ENCODE assay signal across 10 mouse cellular contexts in the genomic region with DNA sequence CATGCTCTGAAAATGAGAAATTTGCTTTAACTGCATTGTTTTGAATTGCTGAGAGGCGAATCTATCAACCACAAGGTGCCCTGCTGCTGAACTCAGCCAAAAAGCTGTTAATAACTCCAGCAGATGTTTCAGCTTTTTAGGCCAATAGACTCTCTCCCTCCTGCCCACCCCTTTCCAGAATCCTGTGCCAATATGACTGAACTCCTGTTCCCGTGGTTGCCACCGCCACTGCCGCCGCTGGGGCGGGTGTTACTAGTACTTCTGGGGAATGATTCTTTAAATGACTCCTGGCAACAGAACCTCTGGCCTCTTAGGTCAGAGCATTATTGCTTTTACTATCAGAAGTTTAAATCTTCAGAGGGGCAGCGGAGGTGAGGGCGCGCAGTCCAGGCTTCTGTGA. TPM values are rescaled to one million over a fixed set of nuclear protein-coding genes. Genes with fewer than 3 reads are reported as not detected.
DNase-seq lines count a peak whose midpoint lies in the region; ATAC-seq and TF ChIP-seq lines count a peak whose summit lies in the region.
"Had no signal": no experiment of that assay in that cellular context is flagged by ENCODE, and none has a peak within 500 bp of the region (broad histone marks: within the 10 kb centered on the region; RNA-seq: fewer than 3 reads in every experiment).

No protein-coding gene starts in this region.

- 0 out of 2 replicates have a peak, but pooled peaks have one; percentile 34 for ATAC-seq in forebrain, postnatal 0 days
- no peak for ATAC-seq in forebrain, embryonic 12.5 days (ENCODE audit: low FRiP score)
- ATAC-seq in embryonic facial prominence, embryonic 11.5 days (replicated peaks; ENCODE audit: insufficient number of reproducible peaks, low FRiP score, low TSS enrichment, low read depth) = no peak
- ATAC-seq in CD4-positive, CD25-positive, alpha-beta regulatory T cell, adult 4 months = no peak
- no peak for ATAC-seq in activated CD4-positive, CD25-positive, alpha-beta regulatory T cell, adult 4 months

- H3K36me3 ChIP-seq in forebrain, postnatal 0 days (ENCODE audit: insufficient read depth) = no peaks in the 10 kb centered on the region
- no peaks in the 10 kb centered on the region for H3K36me3 ChIP-seq in forebrain, embryonic 12.5 days (replicated peaks)
- no peaks in the 10 kb centered on the region for H3K36me3 ChIP-seq in embryonic facial prominence, embryonic 11.5 days (replicated peaks; ENCODE audit: control insufficient read depth, insufficient read depth, low read depth, low read length)

- no peak overlapping the region for H3K9ac ChIP-seq in forebrain, postnatal 0 days
- no peak overlapping the region for H3K9ac ChIP-seq in forebrain, embryonic 12.5 days
- H3K9ac ChIP-seq in embryonic facial prominence, embryonic 11.5 days (replicated peaks; ENCODE audit: low read length) = no peak overlapping the region

- intact Hi-C loops in left cerebral cortex, postnatal 10 days (cut with DNase I) = no loop called here

- no peaks in the 10 kb centered on the region for H3K9me3 ChIP-seq in forebrain, postnatal 0 days (ENCODE audit: low read length)
- no peaks in the 10 kb centered on the region for H3K9me3 ChIP-seq in forebrain, embryonic 12.5 days
- no peaks in the 10 kb centered on the region for H3K9me3 ChIP-seq in embryonic facial prominence, embryonic 11.5 days (replicated peaks; ENCODE audit: control insufficient read depth, low read length)

- H3K4me1 ChIP-seq in forebrain, postnatal 0 days (ENCODE audit: insufficient read depth) = no peaks in the 10 kb centered on the region
- 0 out of 2 replicates have a peak, but pooled peaks cover 4% of the 10 kb centered on the region for H3K4me1 ChIP-seq in forebrain, embryonic 12.5 days
- H3K4me1 ChIP-seq in embryonic facial prominence, embryonic 11.5 days (ENCODE audit: control insufficient read depth, insufficient read depth, low read length) = no peaks in the 10 kb centered on the region; the same call in 1 of the 2 replicates

- DNase-seq in forebrain, postnatal 0 days = no peak
- DNase-seq in 3134 (ENCODE audit: extremely low read depth, insufficient read length, low spot score) = peak; percentile 7
- DNase-seq in embryonic facial prominence, embryonic 11.5 days (ENCODE audit: low spot score) = peak; percentile 27
- peak; percentile 11 to 40 for DNase-seq in kidney, postnatal 25 days
- no peak for DNase-seq in left cerebral cortex, postnatal 10 days (ENCODE audit: extremely low spot score in 1 of 2, low spot score in 2 of 2)
- DNase-seq: cerebellum, postnatal 36 days; lung, postnatal 14 days had no signal

- no peaks in the 10 kb centered on the region for H3K27me3 ChIP-seq in forebrain, postnatal 0 days (ENCODE audit: insufficient read depth, low read length)
- no peaks in the 10 kb centered on the region for H3K27me3 ChIP-seq in forebrain, embryonic 12.5 days
- no peaks in the 10 kb centered on the region for H3K27me3 ChIP-seq in embryonic facial prominence, embryonic 11.5 days (ENCODE audit: control insufficient read depth, insufficient read depth, low read length)

- no peak for TF ChIP-seq CTCF in forebrain, postnatal 0 days (IDR thresholded peaks at IDR 0.05; ENCODE audit: low read depth)

- H3K4me2 ChIP-seq in forebrain, postnatal 0 days (ENCODE audit: low read depth) = no peak overlapping the region
- H3K4me2 ChIP-seq in forebrain, embryonic 12.5 days = no peak overlapping the region
- H3K4me2 ChIP-seq in embryonic facial prominence, embryonic 11.5 days (ENCODE audit: low read depth, low read length) = no peak overlapping the region

- no peak overlapping the region for H3K4me3 ChIP-seq in forebrain, postnatal 0 days (ENCODE audit: low read depth, low read length)
- H3K4me3 ChIP-seq in forebrain, embryonic 12.5 days (replicated peaks) = no peak overlapping the region
- no peak overlapping the region for H3K4me3 ChIP-seq in embryonic facial prominence, embryonic 11.5 days (ENCODE audit: low read depth, low read length)

- 50% methylated on average over 9 of the region's 9 CpGs for WGBS in forebrain, postnatal 0 days
- WGBS in forebrain, embryonic 12.5 days = 76% methylated on average over 9 of the region's 9 CpGs
- WGBS in embryonic facial prominence, embryonic 11.5 days = 58% methylated on average over 9 of the region's 9 CpGs

- H3K27ac ChIP-seq in forebrain, postnatal 0 days (ENCODE audit: low read depth, low read length) = no peak overlapping the region
- no peak overlapping the region for H3K27ac ChIP-seq in forebrain, embryonic 12.5 days
- H3K27ac ChIP-seq in embryonic facial prominence, embryonic 11.5 days (replicated peaks; ENCODE audit: low read depth, low read length) = no peak overlapping the region

RNA-seq across cellular contexts. Expression of a gene that starts 38.7 kb away (rescaled TPM):
- 162 and 192 TPM in 2 replicates for total RNA-seq in forebrain, postnatal 0 days (2014; rRNA removed)
- polyA plus RNA-seq in forebrain, postnatal 0 days (2015; fragmentation: Nextera tagmentation; extraction: Ambion mirVana) = 66.6 and 135 TPM in 2 replicates
- 60.0 and 65.2 TPM in 2 replicates for polyA plus RNA-seq in forebrain, embryonic 12.5 days (2016; fragmentation: Nextera tagmentation; extraction: Ambion mirVana)
- polyA plus RNA-seq in embryonic facial prominence, embryonic 11.5 days (2014; fragmentation: Nextera tagmentation; extraction: Ambion mirVana) = 46.2 and 53.4 TPM in 2 replicates
- 10 to 100 TPM; 40.8 to 49.9 TPM for polyA plus RNA-seq in CD4-positive, CD25-positive, alpha-beta regulatory T cell, adult 4 months (2017; shearing (Covaris generic))
- total RNA-seq in left cerebral cortex, postnatal 10 days (2021) = 100 to 1,000 TPM; 205 to 206 TPM
- polyA plus RNA-seq in activated CD4-positive, CD25-positive, alpha-beta regulatory T cell, adult 4 months (2017; shearing (Covaris generic)) = 10 to 100 TPM; 43.0 to 60.0 TPM

Comparison
In these comparisons a context has a peak if more than half of its experiments do, and no peak if none do; other contexts are left out.
1. DNase-seq: peak in 3134 (single experiment), embryonic facial prominence, embryonic 11.5 days (single experiment) and kidney, postnatal 25 days (2 of 2); none in forebrain, postnatal 0 days (single experiment) and left cerebral cortex, postnatal 10 days (0 of 2).